Comparison of ENCODE assay signal across 8 mouse cellular contexts in the genomic region with DNA sequence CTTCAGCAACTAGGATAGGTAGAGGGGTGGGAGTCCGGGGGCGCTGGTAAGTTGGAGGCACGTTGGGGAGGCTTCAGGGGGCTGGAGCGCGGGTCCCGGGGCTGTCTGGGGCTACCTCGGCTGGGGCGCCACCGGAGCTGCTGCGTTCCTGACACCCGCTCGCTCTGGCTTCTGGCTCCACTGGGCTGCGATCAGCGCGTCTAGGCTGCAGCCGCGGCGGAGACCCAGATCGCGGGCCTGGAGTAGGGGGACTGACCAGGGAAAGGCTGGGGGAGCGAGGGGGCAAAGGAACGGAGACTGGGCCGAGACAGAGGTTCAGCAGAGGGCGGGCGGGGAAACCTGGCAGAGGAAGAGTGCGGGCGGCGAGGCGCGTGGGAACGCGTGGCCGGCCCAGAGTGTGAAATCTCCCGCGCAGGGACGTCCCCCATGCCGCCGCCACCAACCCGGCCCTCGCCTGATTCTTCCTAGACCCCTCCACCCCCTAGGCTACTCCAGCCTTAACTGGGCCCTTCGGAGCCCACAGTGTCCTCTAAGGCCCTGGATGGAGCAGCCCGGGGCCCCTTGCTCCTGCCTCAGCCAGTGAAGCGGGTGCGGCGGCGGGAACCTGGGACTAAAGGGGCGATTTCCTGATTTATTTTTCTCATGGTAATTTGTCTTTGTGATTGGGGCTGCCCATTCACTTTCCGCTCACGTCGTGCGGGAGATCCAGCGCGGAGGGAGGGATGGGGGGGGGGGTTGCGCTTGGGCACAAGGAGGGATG. TPM values are rescaled to one million over a fixed set of nuclear protein-coding genes. Genes with fewer than 3 reads are reported as not detected.
A peak's percentile ranks its signal among the peaks of the same experiment; 100 is the strongest.
DNase-seq lines count a peak whose midpoint lies in the region; ATAC-seq lines count a peak whose summit lies in the region.

No protein-coding gene starts in this region.

- intact Hi-C loops in left cerebral cortex, postnatal 25 days (cut with DNase I) = loop anchor here (2.0 to 5.0 kb wide), 3 partner anchors 47 to 275 kb away; no protein-coding TSS in a partner anchor

- peak; percentile 20 for DNase-seq in left cerebral cortex, postnatal 25 days (ENCODE audit: low spot score in 2 of 2)
- DNase-seq in left cerebral cortex, adult 9 months (ENCODE audit: low spot score in 2 of 2) = no peak
- DNase-seq in cerebellum, adult 18-20 months = peak; percentile 18 to 35
- peak; percentile 84 for DNase-seq in forebrain, embryonic 11.5 days (ENCODE audit: low spot score)
- DNase-seq in midbrain, embryonic 11.5 days (ENCODE audit: low spot score, missing footprints) = no peak

- peak; percentile 57 for ATAC-seq in forebrain, embryonic 11.5 days (replicated peaks; ENCODE audit: low FRiP score)
- ATAC-seq in kidney, embryonic 14.5 days (ENCODE audit: low FRiP score, low TSS enrichment) = peak; percentile 50; the same call in 1 of the 2 replicates
- ATAC-seq in midbrain, embryonic 11.5 days (ENCODE audit: low FRiP score) = peak; percentile 66
- ATAC-seq in megakaryocyte, adult 5-6 weeks (ENCODE audit: poor library complexity, severe bottlenecking) = no peak
- ATAC-seq in megakaryocyte progenitor cell, adult 5-6 weeks (replicated peaks; ENCODE audit: poor library complexity) = no peak

- no peaks in the 10 kb centered on the region for H3K36me3 ChIP-seq in forebrain, embryonic 11.5 days (ENCODE audit: control insufficient read depth, insufficient read depth, low read length)
- H3K36me3 ChIP-seq in kidney, embryonic 14.5 days (ENCODE audit: control insufficient read depth, insufficient read depth, low read length) = no peaks in the 10 kb centered on the region
- H3K36me3 ChIP-seq in midbrain, embryonic 11.5 days (ENCODE audit: control insufficient read depth, insufficient read depth, low read length) = peaks cover 7% of the 10 kb centered on the region; the same call in 1 of the 2 replicates

- peaks cover 9% of the 10 kb centered on the region for H3K4me1 ChIP-seq in forebrain, embryonic 11.5 days (replicated peaks; ENCODE audit: control insufficient read depth, insufficient read depth, low read length)
- peaks cover 7% of the 10 kb centered on the region; the same call in 1 of the 2 replicates for H3K4me1 ChIP-seq in kidney, embryonic 14.5 days (ENCODE audit: control insufficient read depth, insufficient read depth, low read length)
- H3K4me1 ChIP-seq in midbrain, embryonic 11.5 days (ENCODE audit: control insufficient read depth, insufficient read depth, low read length) = peaks cover 8% of the 10 kb centered on the region

- H3K9ac ChIP-seq in forebrain, embryonic 11.5 days (ENCODE audit: low read length) = peak overlapping the region; percentile 98
- H3K9ac ChIP-seq in kidney, embryonic 14.5 days (ENCODE audit: low read depth, low read length) = peak overlapping the region; percentile 68
- peak overlapping the region; percentile 96 for H3K9ac ChIP-seq in midbrain, embryonic 11.5 days (ENCODE audit: low read length)

- H3K27ac ChIP-seq in forebrain, embryonic 11.5 days (ENCODE audit: low read depth, low read length) = peak overlapping the region; percentile 84
- H3K27ac ChIP-seq in kidney, embryonic 14.5 days (ENCODE audit: low read depth, low read length) = peak overlapping the region; percentile 67; the same call in 1 of the 2 replicates
- H3K27ac ChIP-seq in midbrain, embryonic 11.5 days (ENCODE audit: low read depth, low read length) = peak overlapping the region; percentile 87

- H3K4me2 ChIP-seq in forebrain, embryonic 11.5 days (ENCODE audit: low read depth, low read length, severe bottlenecking) = peak overlapping the region; percentile 78
- peak overlapping the region; percentile 94 for H3K4me2 ChIP-seq in kidney, embryonic 14.5 days (replicated peaks; ENCODE audit: low read depth, low read length)
- peak overlapping the region; percentile 54 for H3K4me2 ChIP-seq in midbrain, embryonic 11.5 days

- peaks cover 6% of the 10 kb centered on the region; the same call in 1 of the 2 replicates for H3K27me3 ChIP-seq in forebrain, embryonic 11.5 days (ENCODE audit: control insufficient read depth, insufficient read depth, low read length)
- H3K27me3 ChIP-seq in kidney, embryonic 14.5 days (ENCODE audit: control insufficient read depth, insufficient read depth, low read length) = peaks cover 32% of the 10 kb centered on the region
- peaks cover 4% of the 10 kb centered on the region; the same call in 1 of the 2 replicates for H3K27me3 ChIP-seq in midbrain, embryonic 11.5 days (ENCODE audit: control insufficient read depth, insufficient read depth, low read length)

- peak overlapping the region; percentile 91 for H3K4me3 ChIP-seq in forebrain, embryonic 11.5 days (ENCODE audit: low read depth, low read length)
- H3K4me3 ChIP-seq in kidney, embryonic 14.5 days (ENCODE audit: low read length) = peak overlapping the region; percentile 62
- peak overlapping the region; percentile 91 for H3K4me3 ChIP-seq in midbrain, embryonic 11.5 days (ENCODE audit: low read depth, low read length)

- no peaks in the 10 kb centered on the region for H3K9me3 ChIP-seq in forebrain, embryonic 11.5 days (ENCODE audit: control insufficient read depth, low read length)
- no peaks in the 10 kb centered on the region for H3K9me3 ChIP-seq in kidney, embryonic 14.5 days (ENCODE audit: control insufficient read depth, low read length)
- H3K9me3 ChIP-seq in midbrain, embryonic 11.5 days (ENCODE audit: control insufficient read depth, low read length) = no peaks in the 10 kb centered on the region

- under 1% methylated on average over 51 of the region's 54 CpGs for WGBS in forebrain, embryonic 11.5 days
- under 1% methylated on average over 54 of the region's 54 CpGs for WGBS in kidney, embryonic 14.5 days
- under 1% methylated on average over 43 of the region's 54 CpGs for WGBS in midbrain, embryonic 11.5 days

RNA-seq across cellular contexts. Expression of a gene that starts 0.9 kb away (rescaled TPM):
- 10 to 100 TPM; 14.0 to 18.1 TPM for total RNA-seq in left cerebral cortex, postnatal 25 days (2021)
- polyA plus RNA-seq in forebrain, embryonic 11.5 days (2014; fragmentation: Nextera tagmentation; extraction: Ambion mirVana) = 58.0 and 62.6 TPM in 2 replicates
- 4.9 and 8.4 TPM in 2 replicates for polyA plus RNA-seq in kidney, embryonic 14.5 days (2014; fragmentation: Nextera tagmentation; extraction: Ambion mirVana)
- polyA plus RNA-seq in midbrain, embryonic 11.5 days (2014; fragmentation: Nextera tagmentation; extraction: Ambion mirVana) = 31.1 and 31.7 TPM in 2 replicates
- total RNA-seq in megakaryocyte, adult 5-6 weeks (2015) = not detected in 2 replicates
- not detected in 2 replicates for total RNA-seq in megakaryocyte, adult 5-6 weeks (2017)
- total RNA-seq in megakaryocyte progenitor cell, adult 5-6 weeks (2015) = not detected in 2 replicates
- total RNA-seq in megakaryocyte progenitor cell, adult 5-6 weeks (2017) = not detected in 2 replicates

RNA-seq across cellular contexts. Expression of a gene that starts 51.2 kb away (rescaled TPM):
- 1 to 10 TPM; 3.9 to 5.1 TPM for total RNA-seq in left cerebral cortex, postnatal 25 days (2021)
- 7.8 and 9.3 TPM in 2 replicates for polyA plus RNA-seq in forebrain, embryonic 11.5 days (2014; fragmentation: Nextera tagmentation; extraction: Ambion mirVana)
- 20.8 and 29.5 TPM in 2 replicates for polyA plus RNA-seq in kidney, embryonic 14.5 days (2014; fragmentation: Nextera tagmentation; extraction: Ambion mirVana)
- 8.7 and 9.6 TPM in 2 replicates for polyA plus RNA-seq in midbrain, embryonic 11.5 days (2014; fragmentation: Nextera tagmentation; extraction: Ambion mirVana)
- total RNA-seq in megakaryocyte, adult 5-6 weeks (2015) = 4.7 and 8.8 TPM in 2 replicates
- 2.8 and 4.3 TPM in 2 replicates for total RNA-seq in megakaryocyte, adult 5-6 weeks (2017)
- total RNA-seq in megakaryocyte progenitor cell, adult 5-6 weeks (2015) = 25.3 and 27.0 TPM in 2 replicates
- 9.8 and 10.8 TPM in 2 replicates for total RNA-seq in megakaryocyte progenitor cell, adult 5-6 weeks (2017)

Comparison
In these comparisons a context has a peak if more than half of its experiments do, and no peak if none do; other contexts are left out.
1. DNase-seq: peak in left cerebral cortex, postnatal 25 days (2 of 2), cerebellum, adult 18-20 months (2 of 2) and forebrain, embryonic 11.5 days (single experiment); none in left cerebral cortex, adult 9 months (0 of 2) and midbrain, embryonic 11.5 days (single experiment).
2. ATAC-seq: peak in forebrain, embryonic 11.5 days (single experiment), kidney, embryonic 14.5 days (single experiment) and midbrain, embryonic 11.5 days (single experiment); none in megakaryocyte, adult 5-6 weeks (single experiment) and megakaryocyte progenitor cell, adult 5-6 weeks (single experiment).
3. RNA of a gene that starts 0.9 kb away (total RNA-seq): 14.0 to 18.1 TPM in left cerebral cortex, postnatal 25 days; not detected in megakaryocyte, adult 5-6 weeks and not detected in megakaryocyte progenitor cell, adult 5-6 weeks; every median in the first group is over 10 times any median in the second.
4. Peak in every context shown above with its lines, with median percentiles within 50 percentile points of each other: H3K27ac ChIP-seq, H3K4me2 ChIP-seq, H3K4me3 ChIP-seq and H3K9ac ChIP-seq.